Mouse (Mus musculus) embryonic fibroblast, embryonic 13.5 days (primary cell): ENCODE measurements around the gene Sdccag8.

Experiments
- CTCF ChIP-seq: IDR thresholded peaks from 2 replicates; pipeline ENCODE4 v1.5.1; 2011; ENCODE audit warnings: mild to moderate bottlenecking, control low read depth, low read length, moderate library complexity, borderline replicate concordance; ENCODE audit not compliant: insufficient read depth
- POLR2A ChIP-seq: IDR thresholded peaks from 2 replicates; pipeline ENCODE4 v1.6.1; 2011; ENCODE audit warnings: low read depth, mild to moderate bottlenecking, control low read depth, low read length, moderate library complexity

DNA sequence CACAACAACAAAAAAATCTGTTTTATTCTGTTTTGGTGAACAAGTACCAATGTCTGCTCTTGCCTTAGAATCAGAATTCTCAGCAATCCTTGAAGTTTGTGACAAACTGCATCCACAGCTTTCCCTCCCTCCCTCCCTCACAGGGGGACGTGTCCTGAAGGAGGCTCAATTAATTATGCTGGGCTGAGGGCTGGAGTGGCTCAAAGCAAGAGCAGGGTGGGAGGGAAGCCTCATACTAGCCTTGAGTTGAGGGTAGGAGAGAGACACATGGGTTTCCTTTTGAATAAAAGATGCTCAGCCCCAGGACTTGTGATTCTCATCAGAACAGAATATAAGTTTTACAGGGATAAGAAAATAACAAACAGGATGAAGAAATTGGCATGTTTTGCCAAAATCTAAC is 217.8 kb downstream of the Sdccag8 start:
- TF ChIP-seq CTCF (no peak), POLR2A (no peak)
